Mouse (Mus musculus): ENCODE results near the gene Hist1h3e.
"Not testable (repeated sequence)": the region's sequence is repeated elsewhere in the genome, so short reads cannot be mapped to it uniquely, and the experiment has no call there.

Gene Hist1h3e

GRCm38 (mm10) chr13:23583387-23584068, 21.4 kb upstream of the Hist1h3e start:
- CTCF ChIA-PET: interaction anchor here (1.2 kb wide), 1 partner anchor 38 kb away, joined by 3 read pairs; the partner anchor contains the start of gene Hist1h2be

GRCm38 (mm10) chr13:23582219-23583056, 20.3 kb upstream of the Hist1h3e start:
- CTCF ChIA-PET: interaction anchor here (0.6 to 1.2 kb wide), 3 partner anchors 39 to 1801 kb away, joined by 3 read pairs; partner anchors contain the start of gene Hist1h2be

GRCm38 (mm10) chr13:23581408-23582218, 19.4 kb upstream of the Hist1h3e start, which contains the start of gene Hist1h4d:
TSS of gene Hist1h4d (plus strand) at chr13:23581598.
- CTCF ChIA-PET: interaction anchor here (0.6 kb wide), 1 partner anchor 147 kb away, joined by 3 read pairs; no protein-coding TSS in a partner anchor

GRCm38 (mm10) chr13:23577835-23578234, 15.7 kb upstream of the Hist1h3e start:
- CTCF ChIA-PET: no interaction called here

GRCm38 (mm10) chr13:23576906-23577639, 14.9 kb upstream of the Hist1h3e start:
- CTCF ChIA-PET: no interaction called here

GRCm38 (mm10) chr13:23576351-23576881, 14.2 kb upstream of the Hist1h3e start:
- CTCF ChIA-PET: interaction anchor here (0.5 kb wide), 2 partner anchors 14 to 1684 kb away, joined by 3 read pairs; no protein-coding TSS in a partner anchor

- CTCF ChIA-PET: interaction anchor here (0.5 kb wide), 2 partner anchors 13 to 1683 kb away, joined by 3 read pairs; no protein-coding TSS in a partner anchor
Observed at GRCm38 (mm10) chr13:23575864-23576313, 13.7 kb upstream of the Hist1h3e start.

- CTCF ChIA-PET: no interaction called here
Observed at GRCm38 (mm10) chr13:23575271-23575851, 13.2 kb upstream of the Hist1h3e start, which contains the start of gene Hist1h3d. TSS of gene Hist1h3d (plus strand) at chr13:23575763.

- CTCF ChIA-PET: not testable (repeated sequence)
Observed at GRCm38 (mm10) chr13:23574546-23575170, 12.5 kb upstream of the Hist1h3e start.

- CTCF ChIA-PET: not testable (repeated sequence)
Observed at GRCm38 (mm10) chr13:23573898-23574524, 11.8 kb upstream of the Hist1h3e start, which contains the start of the genes Hist1h2bf and Hist1h2ad. TSS of gene Hist1h2bf (minus strand) at chr13:23574196. TSS of gene Hist1h2ad (plus strand) at chr13:23574381.

- CTCF ChIA-PET: not testable (repeated sequence)
Observed at GRCm38 (mm10) chr13:23573034-23573897, 11.1 kb upstream of the Hist1h3e start.

- CTCF ChIA-PET: no interaction called here
Observed at GRCm38 (mm10) chr13:23572218-23573033, 10.3 kb upstream of the Hist1h3e start.

GRCm38 (mm10) chr13:23571504-23572217, 9.5 kb upstream of the Hist1h3e start:
- CTCF ChIA-PET: not testable (repeated sequence)

GRCm38 (mm10) chr13:23571022-23571503, 8.9 kb upstream of the Hist1h3e start, which contains the start of the genes Hist1h2ae and Hist1h2bg:
TSS of gene Hist1h2ae (minus strand) at chr13:23571220.
TSS of gene Hist1h2bg (plus strand) at chr13:23571396.
- CTCF ChIA-PET: no interaction called here

GRCm38 (mm10) chr13:23570261-23571021, 8.3 kb upstream of the Hist1h3e start:
- CTCF ChIA-PET: not testable (repeated sequence)

All from spleen, embryonic (tissue).